Mouse (Mus musculus) lung, adult 2 months (tissue): ENCODE measurements around the gene Lkaaear1.

ENCODE experiments used
- CTCF ChIP-seq: fragments of 200-500 bp; IDR thresholded peaks from 2 replicates; pipeline ENCODE4 v1.5.1; 2011; ENCODE audit warnings: mild to moderate bottlenecking, low read length, control low read depth; ENCODE audit not compliant: insufficient read depth
- POLR2A ChIP-seq: fragments of 200-500 bp; IDR thresholded peaks from 2 replicates; pipeline ENCODE4 v1.6.1; 2011; ENCODE audit warnings: low read depth, mild to moderate bottlenecking, control low read depth, low read length, borderline replicate concordance; ENCODE audit errors: extremely low read depth

DNA sequence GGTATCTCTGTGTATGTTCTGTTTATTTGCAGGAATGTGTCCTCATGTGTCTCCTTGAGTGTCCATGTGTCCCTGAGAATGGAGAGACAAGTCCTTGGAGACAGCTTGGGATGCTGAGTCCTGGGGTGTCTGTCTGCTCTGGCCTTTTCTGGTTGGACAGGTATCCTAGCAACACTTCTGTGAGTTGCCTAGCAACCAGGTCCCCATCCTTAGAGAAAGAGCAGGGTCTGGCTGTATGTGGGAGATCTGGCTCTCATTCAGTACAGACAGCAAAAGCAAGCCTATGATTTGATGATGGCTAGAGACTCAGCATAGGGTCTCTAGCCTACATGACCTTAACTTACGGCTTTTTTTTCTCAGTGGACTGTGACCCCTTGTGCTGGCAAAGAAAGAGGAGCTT is 15.5 kb upstream of the Lkaaear1 start:
- TF ChIP-seq CTCF: no peak
- TF ChIP-seq POLR2A: no peak
